Mouse (Mus musculus): ENCODE data around the gene Stk11. TPM values are rescaled to one million over a fixed set of nuclear protein-coding genes. Genes with fewer than 3 reads are reported as not detected.
"Not testable (repeated sequence)": the region's sequence is repeated elsewhere in the genome, so short reads cannot be mapped to it uniquely, and the experiment has no call there.

Stk11 gene
- total RNA-seq, 2 experiments from 2014 or later, result 174 to 213 TPM

DNA sequence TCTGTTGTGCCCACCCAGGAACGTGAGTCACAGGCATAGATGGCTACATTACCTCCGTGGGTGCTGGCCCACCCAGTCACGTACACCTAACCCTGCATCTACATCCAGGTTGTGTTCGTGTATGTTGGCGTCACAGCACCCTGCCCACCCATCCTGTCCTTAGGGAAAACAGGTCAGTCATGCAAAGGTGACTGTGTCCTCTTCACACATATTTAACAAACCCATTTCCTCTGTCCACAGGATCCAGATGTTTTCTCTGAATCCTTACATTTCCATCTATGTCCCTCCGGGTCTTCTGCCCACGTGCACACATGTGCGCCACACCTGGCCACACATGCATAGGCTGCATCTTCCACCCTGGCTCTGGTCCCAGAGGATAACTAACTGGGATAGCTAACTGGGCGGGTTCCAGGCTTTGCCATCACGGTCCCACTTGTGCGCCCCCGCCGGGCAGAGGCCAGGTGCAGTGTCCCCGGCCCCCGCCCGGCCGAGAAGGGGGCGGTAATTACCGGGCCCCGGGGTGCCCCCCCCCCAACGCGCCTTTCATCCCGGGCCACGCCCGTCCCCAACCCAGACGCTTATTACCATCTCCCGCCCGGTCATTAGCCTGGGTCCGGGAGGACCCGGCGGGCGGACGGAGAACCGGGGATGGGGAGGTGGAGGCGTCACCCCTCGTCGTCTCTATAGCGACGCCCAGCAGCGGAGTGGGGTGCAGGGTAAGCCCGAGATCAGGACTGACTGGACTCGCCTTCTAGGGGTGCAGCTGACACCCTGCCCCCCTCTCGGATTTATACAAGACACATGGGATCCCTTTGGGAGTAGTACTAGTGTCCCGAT is 48.8 kb downstream of the Stk11 start:
- ATAC-seq (replicated peaks; ENCODE audit: low FRiP score, low TSS enrichment, poor library complexity, severe bottlenecking), result no peak

DNA sequence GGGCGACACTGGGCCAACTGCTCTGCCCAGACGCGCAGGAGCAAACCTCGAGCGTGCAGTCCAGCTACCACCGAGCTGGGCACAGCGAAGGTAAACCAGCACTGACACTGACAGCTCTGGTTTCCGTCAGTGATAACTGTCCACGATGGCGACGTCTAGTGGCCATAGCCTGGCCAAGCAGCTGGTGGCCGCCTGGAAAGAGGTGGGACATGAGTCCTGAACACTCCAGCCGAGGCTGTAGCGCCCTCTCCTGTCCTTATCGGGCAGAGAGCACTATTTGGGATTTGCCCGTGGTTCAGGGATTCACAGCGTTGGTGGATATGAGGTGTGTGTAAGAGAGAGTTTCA is 49.4 kb downstream of the Stk11 start:
- peak; percentile 57 for ATAC-seq (replicated peaks; ENCODE audit: low FRiP score, low TSS enrichment, poor library complexity, severe bottlenecking)

DNA sequence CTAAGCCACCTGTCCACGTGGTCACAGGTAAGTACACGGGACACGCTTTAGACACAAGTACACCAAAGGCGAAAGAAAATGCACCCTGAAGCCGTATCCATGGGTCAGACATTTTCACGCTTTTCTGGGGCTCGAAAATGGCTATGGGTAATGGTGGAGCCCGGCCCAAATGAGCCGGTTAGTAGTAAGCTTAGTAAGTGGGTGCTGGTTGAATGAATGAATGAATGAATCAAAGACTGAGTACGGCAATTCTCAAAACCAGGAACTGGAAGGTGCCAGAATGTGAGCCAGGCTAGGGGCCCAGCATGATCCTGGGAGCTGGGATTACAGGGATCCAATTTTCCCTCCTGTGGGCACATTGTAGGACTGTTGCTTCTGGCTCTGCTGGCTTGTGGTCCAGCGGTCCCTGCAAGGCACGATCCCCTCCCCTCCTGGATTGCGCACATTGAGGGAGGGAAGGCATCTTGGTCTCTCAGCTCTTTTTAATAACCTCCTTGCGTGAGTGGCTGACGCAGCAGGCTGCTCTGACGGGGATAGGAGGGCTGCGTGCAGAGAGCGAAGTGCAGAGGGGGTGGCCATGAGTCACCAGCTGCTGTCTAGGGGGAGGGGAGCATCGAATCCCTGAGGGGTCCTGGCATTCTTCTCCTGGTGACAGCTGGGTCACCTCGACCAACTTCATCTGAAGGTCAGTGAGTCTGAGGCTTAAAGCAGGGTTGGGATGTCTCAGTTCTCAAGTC is 50.0 kb downstream of the Stk11 start, which contains the start of gene Cirbp:
Cirbp (plus strand) TSS at position 594 of the 737 bp plus-strand sequence.
- no peak for ATAC-seq (replicated peaks; ENCODE audit: low FRiP score, low TSS enrichment, poor library complexity, severe bottlenecking)

DNA sequence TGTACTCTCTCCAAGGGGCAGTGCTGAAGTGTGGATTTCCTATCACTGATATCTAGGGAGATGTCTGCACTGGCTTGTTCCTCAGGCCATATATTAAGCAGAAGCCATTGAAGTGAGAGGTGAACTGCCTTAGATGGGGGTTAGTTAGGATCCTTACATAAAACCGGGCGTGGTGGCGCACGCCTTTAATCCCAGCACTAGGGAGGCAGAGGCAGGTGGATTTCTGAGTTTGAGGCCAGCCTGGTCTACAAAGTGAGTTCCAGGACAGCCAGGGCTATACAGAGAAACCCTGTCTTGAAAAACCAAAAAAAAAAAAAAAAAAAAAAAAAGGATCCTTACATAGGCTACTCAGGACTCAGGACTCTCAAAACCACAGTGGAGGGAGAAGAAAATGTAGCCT is 50.5 kb downstream of the Stk11 start:
- ATAC-seq (replicated peaks; ENCODE audit: low FRiP score, low TSS enrichment, poor library complexity, severe bottlenecking), result not testable (repeated sequence)

DNA sequence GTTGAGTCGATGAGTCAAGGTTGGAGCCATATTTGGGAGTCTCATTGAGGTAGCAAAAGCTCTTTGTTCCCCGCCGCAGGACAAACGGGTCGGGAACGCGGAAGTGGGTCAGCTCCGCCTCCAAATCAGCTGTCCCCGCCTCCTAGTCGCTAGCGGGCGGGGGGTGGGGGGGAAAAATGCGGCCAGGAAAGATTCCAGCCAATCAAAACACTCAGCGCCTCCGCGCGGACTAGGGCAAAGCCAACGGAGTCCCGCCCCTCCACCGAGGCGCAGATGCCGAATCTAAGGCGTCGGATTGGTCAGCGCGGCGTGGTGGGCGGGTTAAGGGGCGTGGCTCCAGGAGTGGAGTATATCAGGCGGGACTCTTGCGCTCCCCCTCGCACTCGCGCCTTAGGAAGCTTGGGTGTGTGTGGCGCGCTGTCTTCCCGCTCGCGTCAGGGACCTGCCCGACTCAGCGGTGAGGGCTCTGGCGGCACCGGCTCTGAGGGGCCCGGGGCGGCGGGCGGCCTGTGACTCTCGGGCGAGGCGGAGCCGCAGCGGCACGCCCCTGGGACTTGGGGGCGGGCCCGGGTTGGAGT is 51.9 kb downstream of the Stk11 start:
- ATAC-seq (replicated peaks; ENCODE audit: low FRiP score, low TSS enrichment, poor library complexity, severe bottlenecking), result peak; percentile 76

DNA sequence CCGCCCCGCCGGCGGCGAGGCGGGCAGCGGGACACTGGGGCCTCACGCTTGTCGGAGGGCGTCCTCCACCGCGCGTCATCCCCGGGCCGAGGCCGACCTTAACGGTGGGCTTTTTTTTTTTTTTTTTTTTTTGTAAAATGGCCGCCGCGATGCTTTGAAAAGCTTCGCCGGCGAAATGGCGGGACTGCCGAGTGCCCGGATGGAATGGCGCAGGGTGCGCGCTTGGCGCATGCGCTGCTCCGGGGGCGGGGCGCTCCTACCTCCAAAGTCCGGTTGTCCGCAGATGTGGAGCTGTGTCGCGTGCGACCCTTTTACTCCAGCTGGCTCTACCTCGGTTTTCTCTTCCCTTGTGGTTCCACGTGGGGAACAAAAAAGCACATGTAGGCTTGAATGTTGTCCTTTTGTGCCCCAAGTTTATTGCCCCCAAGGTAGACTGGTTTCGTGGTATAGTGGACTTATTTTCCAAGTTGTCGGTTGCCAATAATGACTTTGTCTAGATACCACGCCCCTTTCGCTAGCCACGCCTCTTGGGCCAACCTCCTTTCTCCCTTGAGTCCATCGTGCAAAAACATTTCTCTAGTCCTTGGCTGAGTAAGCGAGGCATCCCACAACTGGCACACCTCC is 52.5 kb downstream of the Stk11 start:
- peak; percentile 23 for ATAC-seq (replicated peaks; ENCODE audit: low FRiP score, low TSS enrichment, poor library complexity, severe bottlenecking)

DNA sequence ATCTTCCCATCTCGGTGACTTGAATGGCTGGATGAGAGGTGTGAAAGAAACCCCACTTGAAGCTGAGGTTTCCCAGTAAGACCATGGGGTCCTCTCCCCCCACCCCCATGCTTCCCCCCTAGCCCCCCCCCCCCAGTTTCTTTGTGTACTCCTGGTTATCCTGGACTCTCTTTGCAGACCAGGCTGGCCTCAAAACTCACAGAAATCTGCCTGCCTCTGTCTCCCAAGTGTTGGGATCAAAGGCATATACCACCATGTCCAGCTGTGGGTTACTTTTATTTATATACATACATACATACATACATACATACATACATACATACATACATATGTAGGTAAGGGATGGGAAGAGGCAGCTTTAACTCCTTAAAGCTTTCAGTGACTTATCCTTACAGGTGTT is 53.5 kb downstream of the Stk11 start:
- ATAC-seq (replicated peaks; ENCODE audit: low FRiP score, low TSS enrichment, poor library complexity, severe bottlenecking), result no peak

DNA sequence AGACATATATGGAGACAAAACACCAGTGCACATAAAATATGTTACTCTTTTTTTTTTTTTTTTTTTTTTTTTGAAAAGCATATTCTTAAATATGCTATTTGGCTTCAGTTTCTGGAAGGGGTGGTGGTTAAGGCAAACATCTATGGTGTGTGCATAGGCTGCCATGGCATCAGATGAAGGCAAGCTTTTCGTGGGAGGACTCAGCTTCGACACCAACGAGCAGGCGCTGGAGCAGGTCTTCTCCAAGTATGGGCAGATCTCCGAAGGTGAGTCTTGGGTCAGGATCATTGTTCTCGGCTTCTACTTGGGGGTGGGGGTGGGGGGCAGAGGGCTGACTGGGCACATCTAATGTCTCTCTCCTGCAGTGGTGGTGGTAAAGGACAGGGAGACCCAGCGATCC is 54.0 kb downstream of the Stk11 start:
- no peak for ATAC-seq (replicated peaks; ENCODE audit: low FRiP score, low TSS enrichment, poor library complexity, severe bottlenecking)

DNA sequence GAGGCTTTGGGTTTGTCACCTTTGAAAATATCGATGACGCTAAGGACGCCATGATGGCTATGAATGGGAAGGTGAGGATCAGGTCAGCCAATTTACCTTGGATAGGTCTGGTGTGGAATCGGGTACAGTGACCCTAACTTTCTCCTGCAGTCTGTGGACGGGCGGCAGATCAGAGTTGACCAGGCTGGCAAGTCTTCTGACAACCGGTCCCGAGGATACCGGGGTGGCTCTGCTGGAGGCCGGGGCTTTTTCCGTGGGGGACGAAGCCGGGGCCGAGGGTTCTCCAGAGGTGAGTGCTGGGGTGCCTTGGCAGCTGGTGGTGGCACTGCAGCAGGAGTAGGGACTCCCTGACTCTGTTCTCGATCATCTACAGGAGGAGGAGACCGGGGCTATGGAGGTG is 54.4 kb downstream of the Stk11 start:
- ATAC-seq (replicated peaks; ENCODE audit: low FRiP score, low TSS enrichment, poor library complexity, severe bottlenecking), result no peak

DNA sequence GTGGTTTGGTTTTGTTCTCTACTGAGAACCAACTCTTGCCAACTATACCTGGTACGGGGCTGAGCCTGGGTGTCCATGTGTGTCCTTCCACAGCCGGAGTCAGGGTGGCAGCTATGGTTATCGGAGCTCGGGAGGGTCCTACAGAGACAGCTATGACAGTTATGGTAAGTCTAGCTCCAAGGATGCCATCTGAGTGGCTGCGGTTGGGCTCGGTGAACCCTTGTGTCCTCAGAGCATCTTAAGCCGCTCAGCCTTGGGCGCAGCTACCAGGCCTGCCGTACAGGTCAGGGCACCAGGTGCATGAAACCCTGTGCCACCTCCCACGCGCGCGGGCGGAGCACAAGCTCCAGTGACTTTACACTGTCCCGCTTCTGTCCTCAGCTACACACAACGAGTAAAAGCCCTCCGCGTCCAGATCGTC is 55.0 kb downstream of the Stk11 start:
- ATAC-seq (replicated peaks; ENCODE audit: low FRiP score, low TSS enrichment, poor library complexity, severe bottlenecking), result no peak

DNA sequence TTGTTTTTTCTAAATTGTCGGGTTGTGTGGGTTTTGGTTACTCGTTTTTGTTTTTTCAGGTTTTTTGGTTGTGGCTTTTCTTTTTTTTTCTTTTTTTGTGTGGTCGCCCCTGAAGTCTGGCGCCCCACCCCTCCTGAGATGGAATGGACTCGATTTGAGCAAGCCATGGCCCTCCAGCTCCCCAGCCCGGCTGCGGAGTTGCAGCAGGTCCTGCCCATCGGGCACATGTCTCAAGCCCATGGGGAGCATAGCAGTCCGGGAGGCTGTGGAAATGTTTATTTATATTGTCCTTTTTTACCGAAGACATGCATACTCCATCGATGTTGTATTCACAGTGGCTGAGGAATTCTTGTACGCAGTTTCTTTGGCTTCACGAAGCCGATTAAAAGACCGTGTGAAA is 55.6 kb downstream of the Stk11 start:
- ATAC-seq (replicated peaks; ENCODE audit: low FRiP score, low TSS enrichment, poor library complexity, severe bottlenecking), result no peak

DNA sequence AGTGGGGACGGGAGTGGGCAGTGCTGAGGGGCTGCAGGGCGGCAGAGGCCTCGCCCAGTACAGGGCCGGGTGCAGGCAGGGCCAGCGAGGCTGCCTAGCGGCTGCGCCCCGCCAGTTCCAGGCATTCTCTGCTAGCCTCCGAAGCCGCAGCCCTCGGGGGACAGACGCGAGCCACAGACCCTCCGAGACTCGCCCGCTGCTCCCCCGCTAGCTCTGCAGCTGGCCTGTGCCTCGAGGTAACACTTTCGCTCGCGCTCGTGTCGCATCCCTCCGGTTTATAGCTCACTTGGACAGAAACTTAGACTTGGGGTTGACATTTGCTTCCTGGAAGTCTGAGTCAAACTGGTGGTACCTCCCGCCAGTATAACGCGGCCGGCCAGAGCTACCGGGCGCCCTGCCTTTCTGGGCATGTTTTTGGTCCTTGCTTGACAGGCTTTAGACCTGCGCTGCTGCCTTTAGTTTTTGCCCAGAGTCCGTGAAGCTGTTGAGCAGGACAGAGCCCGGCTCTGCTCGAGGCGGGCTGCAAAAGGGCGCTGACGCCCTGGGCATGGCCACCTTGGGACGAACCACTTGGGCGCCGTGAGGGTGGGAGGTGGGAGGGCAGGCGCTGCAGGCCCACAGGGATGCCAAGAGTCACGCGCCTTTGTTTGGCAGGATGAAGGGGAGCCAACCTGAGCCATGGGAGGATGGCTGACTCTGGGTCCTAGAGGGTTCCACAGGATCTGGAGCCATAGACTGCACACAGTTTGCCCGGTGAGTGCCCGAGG is 56.3 kb downstream of the Stk11 start:
- no peak for ATAC-seq (replicated peaks; ENCODE audit: low FRiP score, low TSS enrichment, poor library complexity, severe bottlenecking)

DNA sequence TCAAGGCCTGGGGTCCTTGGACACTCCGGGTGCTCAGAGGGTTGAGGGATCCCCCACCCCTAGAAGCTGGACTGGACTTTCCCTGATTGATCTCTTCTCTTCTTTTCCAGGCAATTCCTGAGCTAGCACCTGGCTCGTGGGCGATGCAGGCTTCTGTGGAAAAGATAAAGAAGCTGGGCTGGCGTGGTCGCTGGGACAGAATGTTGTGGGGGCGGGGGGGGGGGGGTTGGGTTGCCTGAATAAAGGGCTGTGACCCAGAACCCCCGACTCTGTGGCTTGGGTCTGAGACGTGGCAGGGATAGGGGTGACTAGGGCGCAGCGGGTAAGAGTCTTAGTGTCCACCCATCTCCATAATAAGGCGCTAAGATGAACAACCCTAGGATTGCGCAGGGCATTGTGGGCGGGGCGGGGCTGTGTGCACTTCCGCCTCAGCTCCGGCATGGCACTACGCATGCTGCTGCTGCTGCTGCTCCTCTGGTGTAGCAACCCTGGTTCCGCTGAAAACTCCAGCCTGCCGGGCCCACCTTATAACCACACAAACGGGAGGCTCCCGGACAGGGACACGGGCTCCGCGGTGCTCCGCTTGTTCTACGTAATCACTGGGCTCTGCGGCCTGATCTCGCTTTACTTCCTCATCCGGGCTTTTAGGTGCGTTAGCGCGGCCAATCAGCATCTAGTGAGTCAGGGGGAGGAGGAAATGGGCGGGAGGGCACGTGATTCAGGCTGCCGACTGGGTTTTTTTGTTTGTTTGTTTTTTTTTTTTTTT is 57.1 kb downstream of the Stk11 start, which contains the start of gene 1600002K03Rik:
1600002K03Rik (plus strand) TSS at position 418 of the 766 bp plus-strand sequence.
- ATAC-seq (replicated peaks; ENCODE audit: low FRiP score, low TSS enrichment, poor library complexity, severe bottlenecking), result peak; percentile 75

DNA sequence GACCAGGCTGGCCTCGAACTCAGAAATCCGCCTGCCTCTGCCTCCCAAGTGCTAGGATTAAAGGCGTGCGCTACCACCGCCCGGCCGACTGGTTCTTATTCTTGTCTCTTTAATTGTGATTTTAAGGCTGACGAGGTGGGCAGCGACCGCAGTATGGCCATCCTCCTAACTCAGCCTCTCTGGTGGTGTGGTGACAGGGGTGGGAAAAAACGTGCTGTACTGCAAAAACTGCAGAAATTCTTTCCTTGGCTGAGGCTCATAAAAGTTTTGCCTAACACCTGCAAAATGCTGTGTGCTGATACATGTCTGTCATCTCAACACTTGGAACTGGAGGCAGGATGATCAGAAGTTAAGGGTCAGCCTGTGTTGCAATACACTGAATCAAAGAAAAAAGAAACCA is 57.8 kb downstream of the Stk11 start:
- ATAC-seq (replicated peaks; ENCODE audit: low FRiP score, low TSS enrichment, poor library complexity, severe bottlenecking), result no peak

DNA sequence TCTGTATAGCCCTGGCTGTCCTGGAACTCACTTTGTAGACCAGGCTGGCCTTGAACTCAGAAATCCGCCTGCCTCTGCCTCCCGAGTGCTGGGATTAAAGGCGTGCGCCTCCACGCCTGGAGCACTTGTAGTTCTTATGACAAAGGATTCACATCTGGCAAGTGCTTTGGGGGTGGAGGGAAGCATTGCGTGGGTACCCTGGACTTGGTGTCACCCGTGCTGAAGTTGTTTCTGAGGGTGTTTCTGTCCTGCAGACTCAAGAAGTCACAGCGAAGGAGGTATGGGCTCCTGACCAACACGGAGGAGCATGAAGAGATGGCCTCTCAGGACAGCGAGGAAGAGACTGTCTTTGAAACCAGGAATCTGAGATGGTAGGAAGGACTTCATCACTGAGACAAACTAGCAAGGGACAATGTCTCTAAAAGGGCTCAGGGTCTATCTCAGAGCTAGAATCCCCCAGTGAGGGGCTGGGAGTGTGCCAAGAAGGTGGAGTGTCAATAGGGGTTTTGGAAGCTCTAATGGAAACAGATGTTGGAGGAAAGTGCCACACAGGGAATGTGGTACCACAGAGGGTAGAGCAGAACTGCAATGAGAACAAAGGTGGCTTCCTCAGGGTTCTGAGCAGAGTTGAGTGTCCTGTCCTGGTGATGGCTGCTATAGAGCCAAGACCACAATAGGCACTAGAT is 58.5 kb downstream of the Stk11 start:
- ATAC-seq (replicated peaks; ENCODE audit: low FRiP score, low TSS enrichment, poor library complexity, severe bottlenecking), result no peak

DNA sequence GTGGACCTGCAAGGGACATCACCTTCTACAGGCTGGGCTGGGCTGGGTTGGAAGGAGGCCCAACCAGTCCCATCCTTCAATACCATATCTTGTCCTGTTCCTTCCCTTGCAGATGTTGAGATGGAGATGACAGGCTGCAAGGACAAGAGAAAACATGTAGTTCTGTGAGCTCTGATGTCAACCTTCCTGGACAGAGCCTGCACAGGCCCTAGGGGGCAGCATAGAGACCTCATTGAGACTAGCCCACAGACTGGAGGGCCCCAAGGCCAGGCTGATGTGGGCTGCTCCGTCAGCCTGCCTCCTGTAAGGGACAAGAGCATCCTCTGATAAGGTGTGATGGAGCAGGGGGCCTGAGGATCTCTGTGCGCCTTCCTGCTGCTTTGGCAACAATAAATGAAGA is 59.1 kb downstream of the Stk11 start:
- 0 out of 2 replicates have a peak, but pooled peaks have one; percentile 32 for ATAC-seq (replicated peaks; ENCODE audit: low FRiP score, low TSS enrichment, poor library complexity, severe bottlenecking)

DNA sequence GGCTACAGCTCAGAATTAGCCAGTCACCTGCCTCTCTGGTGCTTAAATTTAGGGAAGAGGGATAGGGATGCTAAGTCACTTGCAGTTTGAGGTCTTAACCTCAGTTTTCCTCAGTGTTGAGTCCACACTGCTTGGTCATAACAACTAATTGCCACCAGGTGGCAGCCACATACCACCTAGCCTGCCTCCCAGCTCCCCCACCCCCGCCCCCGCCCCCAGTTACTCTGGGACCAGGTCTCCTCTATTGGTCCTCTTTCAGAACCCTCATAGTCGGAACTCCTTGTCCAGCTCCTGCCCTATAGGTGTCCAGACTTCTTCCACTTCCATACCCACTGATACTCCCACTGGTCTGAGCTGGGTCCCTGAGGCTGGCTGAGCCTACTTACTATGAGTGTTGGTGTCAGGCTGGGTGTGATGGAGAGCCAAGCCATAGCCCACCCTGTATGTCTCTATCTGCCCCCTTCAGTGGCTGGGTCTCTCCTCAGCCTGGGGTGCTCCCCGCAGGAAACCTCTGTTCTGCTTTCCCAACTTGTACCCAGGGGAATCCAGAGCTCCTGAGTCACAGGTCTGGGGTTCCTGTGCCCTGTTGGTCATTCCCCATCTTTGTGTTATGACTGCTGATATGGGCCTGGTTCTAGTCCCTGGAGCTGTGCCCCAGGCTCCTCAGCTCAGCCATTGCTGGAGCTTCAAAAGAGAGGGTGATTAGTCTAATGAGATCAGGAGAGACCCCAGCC is 60.1 kb downstream of the Stk11 start:
- ATAC-seq (replicated peaks; ENCODE audit: low FRiP score, low TSS enrichment, poor library complexity, severe bottlenecking), result no peak
